20 mouse cellular contexts compared by ENCODE assay signal in the genomic region with DNA sequence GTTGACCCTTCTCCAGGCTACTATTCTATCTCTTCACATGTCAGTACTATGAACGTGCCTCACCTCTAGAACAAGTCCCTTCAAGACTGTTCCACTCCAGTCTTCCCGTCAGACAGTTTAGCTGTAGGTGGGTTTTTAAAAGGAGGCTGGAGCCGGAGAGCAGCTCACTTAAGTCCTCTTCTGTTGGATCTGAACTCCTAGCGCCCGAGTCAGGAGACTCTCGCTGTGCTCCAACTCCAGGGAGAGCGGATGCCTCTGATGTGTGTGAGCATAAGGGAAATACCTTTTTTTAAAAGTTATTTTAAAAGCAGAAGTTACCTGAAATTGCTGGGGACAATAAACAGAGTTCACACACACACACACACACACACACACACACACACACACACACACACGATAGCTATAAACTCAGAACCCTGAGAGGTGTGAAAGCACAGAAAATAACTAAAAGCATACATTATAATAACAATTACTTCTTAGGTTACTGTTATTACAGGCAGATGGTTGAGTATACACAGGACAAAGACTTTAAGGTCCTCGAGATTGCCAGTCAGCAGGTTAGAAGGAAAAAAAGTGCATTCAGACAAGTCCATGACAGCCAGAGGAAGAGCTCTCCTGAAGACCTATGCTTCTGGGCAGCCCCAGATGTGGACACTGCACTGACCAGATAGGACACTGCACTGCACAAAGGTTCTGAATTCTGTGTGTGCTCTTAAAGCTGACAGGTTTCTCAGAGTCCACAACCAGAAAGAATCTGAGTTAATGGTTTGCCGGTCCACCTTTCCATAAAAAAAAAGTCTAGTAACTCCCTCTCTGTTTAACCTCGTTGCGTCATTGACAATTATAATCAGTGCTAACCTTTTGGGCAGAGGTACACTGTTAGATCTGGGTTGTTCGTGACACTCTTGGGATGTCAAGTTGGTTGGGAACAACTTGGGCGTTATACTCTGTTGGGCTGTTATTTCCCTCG. TPM values are rescaled to one million over a fixed set of nuclear protein-coding genes. Genes with fewer than 3 reads are reported as not detected.
DNase-seq lines count a peak whose midpoint lies in the region; ATAC-seq and TF ChIP-seq lines count a peak whose summit lies in the region.
"Had no signal": no experiment of that assay in that cellular context is flagged by ENCODE, and none has a peak within 500 bp of the region (broad histone marks: within the 10 kb centered on the region; RNA-seq: fewer than 3 reads in every experiment).

No protein-coding gene starts in this region.

- H3K27me3 ChIP-seq in intestine, postnatal 0 days (replicated peaks; ENCODE audit: control insufficient read depth, insufficient read depth, low read length) = no peaks in the 10 kb centered on the region
- no peaks in the 10 kb centered on the region for H3K27me3 ChIP-seq in intestine, embryonic 15.5 days (replicated peaks)
- H3K27me3 ChIP-seq in kidney, postnatal 0 days (ENCODE audit: insufficient read depth, low read length) = no peaks in the 10 kb centered on the region
- no peaks in the 10 kb centered on the region for H3K27me3 ChIP-seq in kidney, embryonic 15.5 days
- no peaks in the 10 kb centered on the region for H3K27me3 ChIP-seq in lung, postnatal 0 days (replicated peaks; ENCODE audit: insufficient read depth, low read length)
- H3K27me3 ChIP-seq: embryonic facial prominence, embryonic 13.5 days; forebrain, embryonic 12.5 days had no signal

- peak overlapping the region; percentile 46; the same call in 1 of the 2 replicates for H3K27ac ChIP-seq in intestine, postnatal 0 days (ENCODE audit: low read depth, low read length)
- no peak overlapping the region for H3K27ac ChIP-seq in intestine, embryonic 15.5 days
- H3K27ac ChIP-seq in kidney, postnatal 0 days = no peak overlapping the region
- H3K27ac ChIP-seq in kidney, embryonic 15.5 days = no peak overlapping the region
- H3K27ac ChIP-seq in lung, postnatal 0 days (ENCODE audit: low read length) = 0 out of 2 replicates have a peak overlapping the region, but pooled peaks have one; percentile 33
- H3K27ac ChIP-seq: embryonic facial prominence, embryonic 13.5 days; forebrain, embryonic 12.5 days; heart, adult 2 months; hindbrain, embryonic 10.5 days; hindbrain, embryonic 14.5 days had no signal

- WGBS in intestine, postnatal 0 days = 68% methylated on average over 15 of the region's 15 CpGs
- WGBS in intestine, embryonic 15.5 days = 82% methylated on average over 15 of the region's 15 CpGs
- 75% methylated on average over 15 of the region's 15 CpGs for WGBS in kidney, postnatal 0 days
- WGBS in kidney, embryonic 15.5 days = 78% methylated on average over 15 of the region's 15 CpGs
- 66% methylated on average over 15 of the region's 15 CpGs for WGBS in lung, postnatal 0 days

- H3K4me3 ChIP-seq in intestine, postnatal 0 days (ENCODE audit: low read depth, low read length) = no peak overlapping the region
- H3K4me3 ChIP-seq in intestine, embryonic 15.5 days (replicated peaks) = no peak overlapping the region
- H3K4me3 ChIP-seq in kidney, postnatal 0 days (replicated peaks; ENCODE audit: low read depth, low read length) = no peak overlapping the region
- no peak overlapping the region for H3K4me3 ChIP-seq in kidney, embryonic 15.5 days (replicated peaks)
- H3K4me3 ChIP-seq in lung, postnatal 0 days (ENCODE audit: low read depth, low read length) = no peak overlapping the region
- H3K4me3 ChIP-seq: embryonic facial prominence, embryonic 13.5 days; forebrain, embryonic 12.5 days; heart, adult 2 months; hindbrain, embryonic 10.5 days had no signal

- ATAC-seq in intestine, postnatal 0 days = no peak
- ATAC-seq in intestine, embryonic 15.5 days = no peak
- ATAC-seq in kidney, postnatal 0 days (replicated peaks; ENCODE audit: low FRiP score, low read depth) = no peak
- ATAC-seq in kidney, embryonic 15.5 days (replicated peaks; ENCODE audit: low FRiP score) = no peak
- no peak for ATAC-seq in lung, postnatal 0 days
- ATAC-seq: forebrain, embryonic 16.5 days had no signal

- H3K4me1 ChIP-seq in intestine, postnatal 0 days (replicated peaks; ENCODE audit: control insufficient read depth, insufficient read depth, low read length) = peaks cover 20% of the 10 kb centered on the region
- peaks cover 33% of the 10 kb centered on the region for H3K4me1 ChIP-seq in intestine, embryonic 15.5 days (replicated peaks)
- peaks cover 46% of the 10 kb centered on the region for H3K4me1 ChIP-seq in kidney, postnatal 0 days (replicated peaks; ENCODE audit: insufficient read depth, low read length)
- peaks cover 76% of the 10 kb centered on the region for H3K4me1 ChIP-seq in kidney, embryonic 15.5 days
- H3K4me1 ChIP-seq in lung, postnatal 0 days (ENCODE audit: insufficient read depth, low read depth, low read length) = peaks cover 41% of the 10 kb centered on the region

- no peak overlapping the region for H3K4me2 ChIP-seq in intestine, postnatal 0 days (replicated peaks; ENCODE audit: low read depth)
- H3K4me2 ChIP-seq in intestine, embryonic 15.5 days (replicated peaks) = no peak overlapping the region
- no peak overlapping the region for H3K4me2 ChIP-seq in kidney, postnatal 0 days (ENCODE audit: low read length)
- H3K4me2 ChIP-seq in kidney, embryonic 15.5 days = no peak overlapping the region
- H3K4me2 ChIP-seq in lung, postnatal 0 days (replicated peaks; ENCODE audit: low read depth, low read length) = no peak overlapping the region
- H3K4me2 ChIP-seq: embryonic facial prominence, embryonic 13.5 days; forebrain, embryonic 12.5 days; hindbrain, embryonic 14.5 days had no signal

- peak; percentile 8 for DNase-seq in kidney, postnatal 0 days (ENCODE audit: low spot score)
- DNase-seq in lung, postnatal 0 days (ENCODE audit: low spot score) = no peak
- no peak for DNase-seq in lung, postnatal 10 days
- DNase-seq in urinary bladder, adult 18-20 months (ENCODE audit: low spot score in 2 of 2) = no peak
- DNase-seq: adrenal gland, adult 2 months; adrenal gland, postnatal 25 days; cerebellum, adult 18-20 months; cerebellum, adult 9-11 months; cerebellum, postnatal 36 days; gastrocnemius, postnatal 10 days; heart, adult 2 months; heart, postnatal 10 days had no signal

- TF ChIP-seq CTCF in intestine, postnatal 0 days (IDR thresholded peaks at IDR 0.05; ENCODE audit: low read depth) = no peak
- TF ChIP-seq CTCF in kidney, postnatal 0 days (IDR thresholded peaks at IDR 0.05; ENCODE audit: low read depth) = no peak
- no peak for TF ChIP-seq CTCF in lung, postnatal 0 days (IDR thresholded peaks at IDR 0.05)

- no peak overlapping the region for H3K9ac ChIP-seq in intestine, postnatal 0 days (ENCODE audit: low read depth, low read length)
- no peak overlapping the region for H3K9ac ChIP-seq in intestine, embryonic 15.5 days
- no peak overlapping the region for H3K9ac ChIP-seq in kidney, postnatal 0 days (ENCODE audit: low read depth, low read length)
- no peak overlapping the region for H3K9ac ChIP-seq in kidney, embryonic 15.5 days
- H3K9ac ChIP-seq in lung, postnatal 0 days (replicated peaks; ENCODE audit: low read depth) = no peak overlapping the region
- H3K9ac ChIP-seq: embryonic facial prominence, embryonic 13.5 days; forebrain, embryonic 12.5 days; hindbrain, embryonic 14.5 days had no signal

- 0 out of 2 replicates have a peak, but pooled peaks cover 5% of the 10 kb centered on the region for H3K36me3 ChIP-seq in intestine, postnatal 0 days (ENCODE audit: control insufficient read depth, insufficient read depth)
- no peaks in the 10 kb centered on the region; the same call in 1 of the 2 replicates for H3K36me3 ChIP-seq in intestine, embryonic 15.5 days
- H3K36me3 ChIP-seq in kidney, postnatal 0 days (ENCODE audit: insufficient read depth, low read length) = no peaks in the 10 kb centered on the region
- H3K36me3 ChIP-seq in kidney, embryonic 15.5 days = peaks cover 6% of the 10 kb centered on the region; the same call in 1 of the 2 replicates
- no peaks in the 10 kb centered on the region for H3K36me3 ChIP-seq in lung, postnatal 0 days (ENCODE audit: insufficient read depth, low read length)
- H3K36me3 ChIP-seq: forebrain, embryonic 12.5 days had no signal

- H3K9me3 ChIP-seq in intestine, postnatal 0 days (ENCODE audit: control insufficient read depth) = no peaks in the 10 kb centered on the region
- no peaks in the 10 kb centered on the region for H3K9me3 ChIP-seq in intestine, embryonic 15.5 days
- H3K9me3 ChIP-seq in kidney, postnatal 0 days (replicated peaks; ENCODE audit: low read length) = no peaks in the 10 kb centered on the region
- no peaks in the 10 kb centered on the region for H3K9me3 ChIP-seq in kidney, embryonic 15.5 days (replicated peaks)
- H3K9me3 ChIP-seq in lung, postnatal 0 days (ENCODE audit: low read length) = no peaks in the 10 kb centered on the region
- H3K9me3 ChIP-seq: embryonic facial prominence, embryonic 13.5 days; forebrain, embryonic 12.5 days; hindbrain, embryonic 10.5 days had no signal

- TF ChIP-seq EP300 in lung, postnatal 0 days (IDR thresholded peaks at IDR 0.05) = no peak

RNA-seq across cellular contexts. Expression of gene Sec24b, which starts 5.7 kb away (rescaled TPM):
- polyA plus RNA-seq in intestine, postnatal 0 days (2015; fragmentation: Nextera tagmentation; extraction: Ambion mirVana) = 13.1 and 13.4 TPM in 2 replicates
- polyA plus RNA-seq in intestine, embryonic 15.5 days (2015; fragmentation: Nextera tagmentation; extraction: Ambion mirVana) = 24.7 and 29.2 TPM in 2 replicates
- 21.5 and 23.1 TPM in 2 replicates for polyA plus RNA-seq in kidney, postnatal 0 days (2015; fragmentation: Nextera tagmentation; extraction: Ambion mirVana)
- 33.6 and 36.9 TPM in 2 replicates for polyA plus RNA-seq in kidney, embryonic 15.5 days (2015; fragmentation: Nextera tagmentation; extraction: Ambion mirVana)
- 21.5 and 21.8 TPM in 2 replicates for polyA plus RNA-seq in lung, postnatal 0 days (2015; fragmentation: Nextera tagmentation; extraction: Ambion mirVana)

Comparison
In these comparisons a context has a peak if more than half of its experiments do, and no peak if none do; other contexts are left out.
1. H3K27ac ChIP-seq: peak in intestine, postnatal 0 days (single experiment) and lung, postnatal 0 days (single experiment); none in intestine, embryonic 15.5 days (single experiment), kidney, postnatal 0 days (single experiment) and kidney, embryonic 15.5 days (single experiment).